Mouse (Mus musculus) limb, embryonic 13.5 days (tissue): ENCODE results near the gene Hccs. TPM values are rescaled to one million over a fixed set of nuclear protein-coding genes. Genes with fewer than 3 reads are reported as not detected.
"Not testable (repeated sequence)": the region's sequence is repeated elsewhere in the genome, so short reads cannot be mapped to it uniquely, and the experiment has no call there.

Experiments used
- ATAC-seq: fragments of 200-750 bp; cut with Nextera tagmentation; 2 replicates; pipeline ENCODE4 v1.8.0; 2017; ENCODE audit warnings: low read depth, moderate number of reproducible peaks, moderate TSS enrichment; ENCODE audit not compliant: low FRiP score
- H3K27ac ChIP-seq: fragments of 300-500 bp; sonication (generic); 2 replicates; pipeline ENCODE4 v1.5.1; 2015; ENCODE audit warnings: inconsistent platforms, mild to moderate bottlenecking, moderate library complexity
- H3K27me3 ChIP-seq: fragments of 300-500 bp; sonication (generic); 2 replicates; pipeline ENCODE4 v1.6.1; 2015; ENCODE audit warnings: mild to moderate bottlenecking, inconsistent platforms
- H3K36me3 ChIP-seq: fragments of 300-500 bp; sonication (generic); 2 replicates; pipeline ENCODE4 v1.6.1; 2015; ENCODE audit warnings: inconsistent platforms, mild to moderate bottlenecking, moderate library complexity
- H3K4me1 ChIP-seq: fragments of 300-500 bp; sonication (generic); 2 replicates; pipeline ENCODE4 v1.6.1; 2015; ENCODE audit warnings: inconsistent platforms
- H3K4me2 ChIP-seq: fragments of 300-500 bp; sonication (generic); replicated peaks from 2 replicates; pipeline ENCODE4 v1.6.1; 2015; ENCODE audit warnings: inconsistent platforms, mild to moderate bottlenecking, moderate library complexity
- H3K4me3 ChIP-seq: fragments of 300-500 bp; sonication (generic); 2 replicates; pipeline ENCODE4 v1.5.1; 2015; ENCODE audit warnings: moderate library complexity, mild to moderate bottlenecking, inconsistent platforms
- H3K9ac ChIP-seq: fragments of 300-500 bp; sonication (generic); 2 replicates; pipeline ENCODE4 v1.6.1; 2015; ENCODE audit warnings: mild to moderate bottlenecking, inconsistent platforms
- H3K9me3 ChIP-seq: fragments of 300-500 bp; sonication (generic); 2 replicates; pipeline ENCODE4 v1.6.1; 2016; ENCODE audit warnings: inconsistent platforms
- WGBS: fragments of 180-500 bp; shearing (Covaris S2); methylation state at CpG from one replicate; pipeline ENCODE4 v1.1.7; 2015; 5-methylcytosine and 5-hydroxymethylcytosine counted together
- polyA plus RNA-seq: library from polyadenylated mRNA; unstranded; fragments of >200 nt; fragmentation: Nextera tagmentation; extraction: Ambion mirVana; gene quantifications from 2 replicates; pipeline ENCODE4 v1.2.1, GENCODE M21; 2015

Gene Hccs
- polyA plus RNA-seq = 34.2 and 36.3 TPM in 2 replicates

DNA sequence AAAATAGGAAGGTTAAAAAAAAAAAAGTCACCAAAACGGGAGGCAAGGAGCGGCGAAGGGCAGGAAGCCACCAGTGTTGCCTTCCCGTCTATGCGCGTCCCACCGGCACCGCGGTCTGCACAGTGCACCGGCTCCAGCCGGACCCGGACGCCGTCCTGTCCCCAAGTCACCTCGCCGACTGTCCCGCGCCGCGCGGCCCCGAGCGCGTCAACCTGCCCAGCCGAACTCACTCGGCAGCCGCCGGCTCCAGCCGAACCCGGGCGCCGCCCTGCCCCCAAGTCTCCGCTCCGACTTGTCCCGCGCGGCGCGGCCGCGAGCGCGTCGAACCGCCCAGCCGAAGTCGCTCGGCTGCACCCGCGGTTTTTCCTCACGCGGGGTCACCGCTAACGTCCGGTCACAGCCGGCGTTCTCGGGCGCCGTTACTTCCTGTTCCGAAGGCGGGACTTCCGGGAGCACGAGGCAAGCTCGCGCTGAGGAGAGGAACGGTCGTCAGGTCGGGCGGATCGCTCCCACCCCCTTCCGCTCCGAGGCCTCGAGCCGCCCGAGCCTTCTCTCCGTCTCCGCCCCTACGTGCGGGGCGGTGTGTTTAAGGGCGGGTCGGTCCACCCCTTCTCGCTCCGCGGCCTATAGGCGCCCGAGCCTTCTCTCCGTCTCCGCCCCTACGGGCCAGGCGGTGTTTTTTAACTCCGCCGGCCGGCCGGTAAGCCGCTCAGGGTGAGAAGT, at the start of gene Hccs:
Gene Hccs, minus strand, starts transcription at position 428 of the 723 bp plus-strand sequence.
- WGBS = 20% methylated on average over 69 of the region's 97 CpGs
- H3K36me3 ChIP-seq = no peaks in the 10 kb centered on the region
- H3K9me3 ChIP-seq = no peaks in the 10 kb centered on the region
- peak within 1 kb of the TSS; percentile 71 for H3K9ac ChIP-seq
- peak within 1 kb of the TSS; percentile 62 for H3K4me2 ChIP-seq
- peaks cover 5% of the 10 kb centered on the region for H3K4me1 ChIP-seq
- peak within 1 kb of the TSS; percentile 63 for H3K27ac ChIP-seq
- peak; percentile 100 for ATAC-seq
- H3K27me3 ChIP-seq = peaks cover 7% of the 10 kb centered on the region; the same call in 1 of the 2 replicates
- peak within 1 kb of the TSS; percentile 59 for H3K4me3 ChIP-seq

DNA sequence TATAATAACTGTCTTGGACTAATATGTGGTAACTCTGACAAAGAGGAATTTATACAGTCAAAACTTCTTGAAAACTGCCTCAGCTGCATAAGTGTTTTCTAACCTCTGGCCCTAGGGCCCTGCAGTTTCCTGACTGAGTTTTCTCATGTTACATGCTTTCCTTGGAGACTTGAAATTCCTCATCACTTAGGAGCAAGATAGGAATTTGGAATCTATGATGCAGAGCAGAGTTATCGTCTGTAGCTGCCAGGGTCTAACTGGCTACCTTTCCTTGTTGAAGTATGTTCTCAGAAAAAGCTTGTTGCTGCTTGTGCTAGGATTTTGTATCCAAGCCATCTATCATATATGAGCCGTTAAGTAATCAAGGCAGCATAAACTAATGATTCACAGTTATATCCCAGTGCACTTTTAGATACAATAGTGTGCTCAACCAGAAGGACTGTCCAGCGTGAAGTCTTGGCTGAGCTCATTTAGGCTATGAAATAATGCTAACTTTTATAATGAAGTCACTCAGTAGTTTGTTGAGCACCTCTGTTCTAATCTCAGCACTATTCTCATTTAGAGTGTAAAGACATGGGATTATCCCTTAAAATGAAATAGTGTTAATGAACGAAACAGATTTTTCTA, 37.1 kb upstream of the Hccs start:
- WGBS = 73% methylated on average over 4 of the region's 4 CpGs
- no peak overlapping the region for H3K4me3 ChIP-seq
- ATAC-seq = no peak

DNA sequence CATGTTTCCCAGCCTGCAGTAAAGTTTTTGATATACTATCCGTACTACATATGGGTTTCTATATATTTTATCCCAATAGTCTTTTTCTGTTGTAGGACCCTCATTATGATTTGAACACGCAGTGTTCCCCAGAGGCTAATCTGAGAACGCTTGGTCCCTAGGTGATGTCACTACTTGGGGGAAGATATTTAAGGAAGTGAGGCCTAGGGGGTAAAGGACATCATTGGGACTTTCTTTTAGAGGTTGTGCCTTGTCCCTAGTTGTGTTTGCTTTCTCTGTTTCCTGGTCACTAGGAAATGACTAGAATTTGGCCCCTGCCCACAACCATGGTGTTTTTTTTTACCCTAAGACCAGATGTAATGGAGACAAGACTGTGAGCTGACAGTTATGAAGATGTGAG, 18.0 kb upstream of the Hccs start:
- Histone ChIP-seq H3K36me3 (no peaks in the 10 kb centered on the region), H3K9ac (no peak overlapping the region), H3K27me3 (peaks cover 3% of the 10 kb centered on the region; the same call in 1 of the 2 replicates), H3K9me3 (no peaks in the 10 kb centered on the region), H3K27ac (no peak overlapping the region), H3K4me2 (no peak overlapping the region), H3K4me3 (no peak overlapping the region), H3K4me1 (no peaks in the 10 kb centered on the region)
- ATAC-seq = no peak
- WGBS = 75% methylated on average over 3 of the region's 3 CpGs

More for the DNA sequence above, 37.1 kb upstream of the Hccs start:
- Histone ChIP-seq H3K4me2 (no peak overlapping the region), H3K9me3 (no peaks in the 10 kb centered on the region), H3K36me3 (no peaks in the 10 kb centered on the region), H3K27me3 (peaks cover 4% of the 10 kb centered on the region; the same call in 1 of the 2 replicates), H3K27ac (no peak overlapping the region), H3K9ac (no peak overlapping the region), H3K4me1 (no peaks in the 10 kb centered on the region)

DNA sequence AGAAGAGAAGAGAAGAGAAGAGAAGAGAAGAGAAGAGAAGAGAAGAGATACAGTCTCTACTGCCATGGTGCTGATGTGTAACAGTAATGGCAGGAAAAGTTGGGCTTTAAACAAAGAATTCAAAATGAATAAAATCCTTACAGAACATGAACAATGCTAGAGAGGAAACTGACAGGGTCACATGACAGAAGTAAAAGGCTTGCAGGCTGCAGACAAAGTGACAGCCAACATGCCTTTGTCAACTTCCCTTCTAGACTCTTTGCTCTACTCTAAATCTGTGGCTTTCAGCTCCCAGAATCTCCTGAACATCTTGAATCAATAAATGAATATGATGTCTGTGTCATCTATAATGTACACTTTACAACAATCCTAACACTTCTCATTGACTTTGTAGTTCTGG, 17.4 kb upstream of the Hccs start:
- Histone ChIP-seq H3K4me1 (no peaks in the 10 kb centered on the region), H3K36me3 (no peaks in the 10 kb centered on the region), H3K4me3 (no peak overlapping the region), H3K27me3 (peaks cover 8% of the 10 kb centered on the region; the same call in 1 of the 2 replicates), H3K9me3 (no peaks in the 10 kb centered on the region), H3K27ac (no peak overlapping the region), H3K4me2 (no peak overlapping the region), H3K9ac (no peak overlapping the region)
- no peak for ATAC-seq

DNA sequence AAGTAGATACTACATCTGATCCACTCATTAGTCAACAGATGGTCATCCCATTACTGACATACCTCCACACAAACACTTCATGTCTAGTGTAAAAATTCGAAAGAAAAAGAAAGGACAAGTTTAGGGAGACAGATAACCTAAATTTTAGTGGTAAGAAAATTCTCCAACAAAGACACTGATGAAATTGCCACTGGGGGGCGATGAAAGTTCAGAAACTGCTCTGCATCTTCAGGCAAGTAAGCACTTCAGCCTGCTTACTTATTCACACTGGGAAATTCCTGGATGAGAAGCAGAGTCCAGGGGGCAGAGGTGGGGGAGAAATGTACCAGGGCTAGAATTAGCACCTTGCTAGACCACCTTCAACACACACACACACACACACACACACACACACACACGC, 12.1 kb upstream of the Hccs start:
- no peak overlapping the region for H3K27ac ChIP-seq
- no peaks in the 10 kb centered on the region for H3K9me3 ChIP-seq
- peaks cover 19% of the 10 kb centered on the region; the same call in 1 of the 2 replicates for H3K27me3 ChIP-seq
- H3K4me3 ChIP-seq = no peak overlapping the region
- ATAC-seq = no peak; the same call in 1 of the 2 replicates
- no peak overlapping the region for H3K4me2 ChIP-seq
- no peak overlapping the region for H3K9ac ChIP-seq
- WGBS = 36% methylated on average over 3 of the region's 3 CpGs
- H3K36me3 ChIP-seq = no peaks in the 10 kb centered on the region
- H3K4me1 ChIP-seq = no peaks in the 10 kb centered on the region

DNA sequence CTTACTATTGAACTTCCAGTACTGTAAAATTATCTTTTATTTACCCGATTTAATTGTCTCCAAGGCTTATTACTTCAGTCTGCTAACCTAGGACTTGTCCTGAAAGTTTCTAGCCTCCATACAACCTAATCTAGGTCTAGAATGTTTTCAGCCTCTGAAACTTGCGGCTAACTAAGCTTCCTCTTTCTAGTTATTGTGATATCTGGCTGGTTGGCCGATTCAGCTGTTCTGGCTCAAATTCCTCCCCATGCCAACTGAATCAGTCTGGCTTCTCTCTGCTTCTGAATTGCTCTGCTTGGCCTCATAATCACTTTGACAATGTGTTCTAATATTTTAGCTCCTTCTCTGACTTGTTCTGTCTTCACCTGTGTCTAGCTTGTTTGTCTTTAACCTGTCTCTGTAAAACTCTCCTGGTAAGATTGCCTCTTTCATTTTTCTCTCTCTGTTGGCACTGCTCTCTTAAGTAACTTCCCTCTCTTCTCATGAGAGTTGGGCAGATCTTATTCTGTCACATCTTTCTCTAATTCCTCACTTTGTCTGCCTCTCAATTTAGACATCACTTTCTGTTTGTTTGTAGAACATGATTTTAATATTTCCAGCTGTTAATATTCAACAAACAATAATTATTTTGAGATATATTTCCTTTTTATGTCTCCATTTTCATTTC, 5.9 kb upstream of the Hccs start:
- Histone ChIP-seq H3K9ac (no peak overlapping the region), H3K4me2 (no peak overlapping the region), H3K27ac (no peak overlapping the region), H3K36me3 (no peaks in the 10 kb centered on the region), H3K27me3 (peaks cover 7% of the 10 kb centered on the region; the same call in 1 of the 2 replicates), H3K4me1 (no peaks in the 10 kb centered on the region), H3K9me3 (no peaks in the 10 kb centered on the region), H3K4me3 (no peak overlapping the region)
- 78% methylated on average over 3 of the region's 3 CpGs for WGBS
- ATAC-seq = no peak

DNA sequence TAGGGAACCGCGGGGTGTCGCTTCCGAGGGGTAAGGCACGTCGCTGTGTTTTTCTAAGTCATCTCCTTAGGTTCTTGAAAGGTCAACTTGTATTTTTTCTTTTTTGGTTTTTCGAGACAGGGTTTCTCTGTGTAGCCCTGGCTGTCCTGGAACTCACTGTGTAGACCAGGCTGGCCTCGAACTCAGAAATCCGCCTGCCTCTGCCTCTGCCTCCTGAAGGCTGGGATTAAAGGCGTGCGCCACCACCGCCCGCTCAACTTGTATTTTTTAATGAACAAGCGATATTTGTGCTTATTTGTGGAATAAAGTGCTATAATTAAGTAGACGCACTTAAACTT, 465 bp upstream of the Hccs start:
- not testable (repeated sequence) for H3K9ac ChIP-seq, H3K4me1 ChIP-seq, H3K9me3 ChIP-seq, H3K27me3 ChIP-seq, H3K36me3 ChIP-seq, H3K27ac ChIP-seq, ATAC-seq
- H3K4me3 ChIP-seq = peak overlapping the region; percentile 59
- peak overlapping the region; percentile 45 for H3K4me2 ChIP-seq
- WGBS = 37% methylated on average over 15 of the region's 15 CpGs

DNA sequence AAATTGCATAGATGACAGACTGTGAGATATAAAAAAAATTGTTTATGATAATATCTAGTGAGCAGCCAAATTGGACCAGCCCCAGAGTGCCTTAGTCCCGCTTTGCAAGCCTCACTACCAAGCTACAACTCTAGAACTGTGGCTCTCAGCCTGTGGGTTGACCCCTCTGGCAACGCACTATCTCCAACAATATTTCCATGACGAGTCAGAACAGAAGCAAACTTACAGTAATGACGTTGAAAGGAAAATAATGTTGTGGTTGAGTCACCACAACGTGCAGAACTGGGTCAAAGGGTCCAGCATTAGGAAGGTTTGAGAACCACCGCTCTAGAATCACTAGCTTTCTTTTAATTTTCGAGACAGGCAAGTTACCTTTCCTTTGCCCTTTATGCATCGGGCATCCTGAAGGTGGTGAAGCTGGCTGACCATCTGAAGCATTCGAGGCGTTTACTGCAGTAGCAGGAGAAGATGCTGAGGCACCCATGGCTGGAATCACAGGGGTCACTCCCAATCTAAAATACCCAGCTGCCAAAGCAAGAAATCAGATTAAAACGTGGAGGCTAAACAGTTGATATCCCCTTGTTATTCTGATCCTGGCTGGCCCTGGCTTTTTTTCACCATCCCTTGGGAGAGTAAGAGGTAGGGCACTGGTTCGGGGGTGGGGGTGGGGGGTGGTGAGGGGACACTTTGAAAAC, 959 bp downstream of the Hccs start:
- peaks cover 5% of the 10 kb centered on the region for H3K4me1 ChIP-seq
- WGBS = 51% methylated on average over 12 of the region's 12 CpGs
- peak overlapping the region; percentile 59 for H3K4me3 ChIP-seq

DNA sequence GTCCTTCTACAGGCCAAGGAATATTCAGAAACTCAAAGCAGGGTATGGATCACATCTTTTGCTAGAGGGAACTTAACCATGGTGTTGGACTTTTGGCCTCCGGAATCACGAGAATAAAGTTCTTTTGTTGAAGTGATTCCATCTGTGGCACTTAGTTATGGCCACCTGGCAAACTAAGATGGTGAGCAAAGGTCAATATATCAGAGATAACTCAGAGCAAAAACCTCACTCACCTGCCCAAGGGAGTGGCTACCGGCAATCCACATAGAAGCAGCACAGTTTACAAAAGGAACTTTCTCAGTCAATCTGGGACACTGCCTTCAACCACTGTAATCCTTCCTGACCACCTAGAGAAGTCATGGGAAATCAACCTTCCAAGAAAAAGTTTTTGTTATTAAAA, 11.6 kb downstream of the Hccs start:
- H3K4me2 ChIP-seq = no peak overlapping the region
- H3K9ac ChIP-seq = no peak overlapping the region
- 84% methylated on average over 3 of the region's 3 CpGs for WGBS
- H3K4me3 ChIP-seq = no peak overlapping the region
- H3K27ac ChIP-seq = no peak overlapping the region
- no peaks in the 10 kb centered on the region; the same call in 1 of the 2 replicates for H3K27me3 ChIP-seq
- no peaks in the 10 kb centered on the region for H3K4me1 ChIP-seq
- peaks cover 2% of the 10 kb centered on the region for H3K36me3 ChIP-seq
- H3K9me3 ChIP-seq = no peaks in the 10 kb centered on the region
- no peak for ATAC-seq

More for the DNA sequence above, 959 bp downstream of the Hccs start:
- Histone ChIP-seq H3K27ac (no peak overlapping the region), H3K9ac (peak overlapping the region; percentile 71), H3K27me3 (peaks cover 7% of the 10 kb centered on the region; the same call in 1 of the 2 replicates), H3K9me3 (no peaks in the 10 kb centered on the region), H3K36me3 (no peaks in the 10 kb centered on the region), H3K4me2 (peak overlapping the region; percentile 62)
- no peak for ATAC-seq

DNA sequence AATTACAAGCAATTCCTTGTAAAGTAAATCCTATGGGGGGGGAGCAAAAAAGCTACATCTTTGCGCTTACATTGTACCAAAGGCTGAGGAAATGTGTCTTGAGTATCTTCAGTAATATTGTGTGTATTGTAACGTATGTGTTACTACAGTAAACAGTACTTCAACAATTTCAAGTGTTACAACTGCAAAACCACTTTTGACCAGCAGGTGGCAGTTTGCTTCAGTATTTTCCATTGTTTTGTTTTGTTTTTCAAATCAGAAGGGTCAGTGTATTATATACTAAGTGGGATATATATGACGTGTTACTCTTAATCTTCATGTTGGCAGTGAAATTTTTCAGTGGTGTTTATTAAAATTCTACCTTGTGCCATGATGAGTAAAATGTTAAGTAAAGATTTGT, 16.2 kb downstream of the Hccs start:
- no peak for ATAC-seq
- H3K27me3 ChIP-seq = peaks cover 14% of the 10 kb centered on the region; the same call in 1 of the 2 replicates
- WGBS = 32% methylated on average over 3 of the region's 3 CpGs

DNA sequence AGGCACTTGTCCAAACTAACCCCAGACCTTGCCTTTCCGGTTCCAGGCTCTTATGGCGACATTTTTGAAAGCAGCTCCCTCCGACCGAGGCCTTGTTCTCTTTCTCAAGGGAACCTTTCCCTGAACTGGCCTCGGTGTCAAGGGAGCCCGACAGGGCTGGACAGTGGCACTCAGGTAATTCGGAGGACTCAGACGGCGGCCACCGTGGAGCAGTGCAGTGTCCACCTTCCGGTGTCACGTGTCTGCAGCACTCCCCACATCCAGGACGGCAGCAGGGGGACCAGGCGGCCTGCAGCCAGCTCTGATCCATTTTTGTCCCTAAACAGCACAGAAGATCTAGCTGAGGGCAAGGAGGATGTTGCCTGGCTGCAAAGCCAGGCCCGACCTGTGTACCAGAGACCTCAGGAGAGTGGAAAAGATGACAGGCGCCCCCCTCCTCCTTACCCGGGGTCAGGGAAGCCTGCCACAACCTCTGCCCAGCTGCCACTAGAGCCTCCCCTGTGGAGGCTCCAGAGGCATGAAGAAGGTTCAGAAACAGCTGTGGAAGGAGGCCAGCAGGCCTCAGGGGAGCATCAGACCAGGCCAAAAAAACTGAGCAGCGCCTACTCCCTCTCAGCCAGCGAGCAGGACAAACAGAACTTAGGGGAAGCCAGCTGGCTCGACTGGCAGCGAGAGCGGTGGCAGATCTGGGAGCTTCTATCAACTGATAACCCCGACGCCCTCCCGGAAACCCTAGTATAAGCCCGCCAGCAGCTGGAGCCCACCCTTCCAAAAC, 17.7 kb downstream of the Hccs start:
- no peaks in the 10 kb centered on the region for H3K9me3 ChIP-seq
- H3K4me1 ChIP-seq = no peaks in the 10 kb centered on the region
- H3K27ac ChIP-seq = no peak overlapping the region
- peaks cover 14% of the 10 kb centered on the region; the same call in 1 of the 2 replicates for H3K27me3 ChIP-seq
- no peaks in the 10 kb centered on the region for H3K36me3 ChIP-seq
- 61% methylated on average over 26 of the region's 26 CpGs for WGBS
- H3K4me2 ChIP-seq = no peak overlapping the region
- H3K9ac ChIP-seq = no peak overlapping the region
- no peak overlapping the region for H3K4me3 ChIP-seq
- no peak for ATAC-seq

More for the DNA sequence above, 16.2 kb downstream of the Hccs start:
- no peak overlapping the region for H3K4me3 ChIP-seq
- H3K9ac ChIP-seq = no peak overlapping the region
- no peaks in the 10 kb centered on the region for H3K4me1 ChIP-seq
- H3K36me3 ChIP-seq = no peaks in the 10 kb centered on the region
- H3K27ac ChIP-seq = no peak overlapping the region
- no peaks in the 10 kb centered on the region for H3K9me3 ChIP-seq
- no peak overlapping the region for H3K4me2 ChIP-seq
